Mouse (Mus musculus): ENCODE results near the gene Iqgap3. TPM values are rescaled to one million over a fixed set of nuclear protein-coding genes. Genes with fewer than 3 reads are reported as not detected.
A peak's percentile ranks its signal among the peaks of the same experiment; 100 is the strongest.

The Iqgap3 gene
- polyA plus RNA-seq, 1 experiment from 2014 or later, result 16.8 TPM

- no peaks in the 10 kb centered on the region for H3K27me3 ChIP-seq (replicated peaks; ENCODE audit: control insufficient read depth, insufficient read depth, low read length)
- peak overlapping the region; percentile 65 for H3K9ac ChIP-seq (ENCODE audit: low read depth, low read length)
- H3K9me3 ChIP-seq (ENCODE audit: control insufficient read depth, low read length), result no peaks in the 10 kb centered on the region
- peak overlapping the region; percentile 57 for H3K4me3 ChIP-seq (ENCODE audit: low read depth, low read length)
- ATAC-seq (replicated peaks; ENCODE audit: low FRiP score), result peak; percentile 64
- peaks cover 29% of the 10 kb centered on the region for H3K4me1 ChIP-seq (replicated peaks; ENCODE audit: control insufficient read depth, insufficient read depth, low read length)
- 1% methylated on average over 32 of the region's 32 CpGs for WGBS
- H3K27ac ChIP-seq (ENCODE audit: low read depth, low read length), result peak overlapping the region; percentile 74
- H3K36me3 ChIP-seq (ENCODE audit: control insufficient read depth, insufficient read depth, low read length), result no peaks in the 10 kb centered on the region
- DNase-seq (ENCODE audit: low spot score), result peak; percentile 90
- H3K4me2 ChIP-seq, result peak overlapping the region; percentile 96
Measured at GRCm38 (mm10) chr3:88138336-88139242, 56.8 kb downstream of the Iqgap3 start.

DNA sequence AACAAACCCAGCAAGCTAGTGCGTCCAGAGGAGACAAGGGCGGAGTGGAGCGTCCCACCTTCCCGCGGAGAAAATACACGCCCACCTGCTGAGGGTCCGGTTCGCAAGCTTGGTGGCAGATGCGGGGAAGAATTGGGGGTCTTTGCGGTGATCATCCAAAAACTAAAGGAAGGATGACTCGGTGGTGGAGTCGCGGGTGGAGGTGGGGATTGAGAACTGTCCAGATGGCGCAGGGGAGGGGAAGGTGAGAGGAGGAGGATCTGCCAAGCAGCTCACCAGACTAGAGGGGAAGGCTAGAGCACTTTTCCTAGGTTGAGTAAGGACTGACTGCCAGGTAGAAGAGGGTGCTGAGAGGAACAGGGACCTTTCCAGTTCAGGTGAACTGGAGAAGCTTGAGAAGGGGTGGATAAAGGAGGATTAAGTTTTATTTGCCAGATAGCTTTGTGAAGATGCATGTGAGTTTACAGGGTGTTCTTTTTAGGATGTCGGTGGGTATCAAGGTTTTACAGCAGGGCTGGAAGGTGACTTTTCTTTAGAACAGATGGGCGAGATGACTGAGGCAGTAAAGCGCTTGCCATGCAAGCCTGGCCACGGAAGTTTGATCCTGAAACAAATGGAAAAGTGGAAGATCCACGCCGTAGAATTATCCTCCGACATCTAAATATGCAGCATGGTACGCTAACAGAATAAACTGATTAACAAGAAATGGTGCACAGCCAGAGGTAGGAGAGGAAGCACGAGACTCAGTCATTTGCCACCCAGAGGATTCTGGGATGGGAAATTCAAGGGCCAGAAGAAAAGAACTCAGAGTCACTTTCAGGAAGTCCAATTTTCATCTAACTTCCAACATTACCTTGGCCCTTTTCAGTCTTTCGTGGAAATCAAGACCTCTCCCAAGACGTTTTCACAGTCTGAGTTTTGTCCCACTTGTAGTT lies 57.7 kb downstream of the Iqgap3 start:
- ATAC-seq (replicated peaks; ENCODE audit: low FRiP score) (no peak), DNase-seq (ENCODE audit: low spot score) (no peak)
- H3K9me3 ChIP-seq (ENCODE audit: control insufficient read depth, low read length), result no peaks in the 10 kb centered on the region
- H3K4me3 ChIP-seq (ENCODE audit: low read depth, low read length), result peak overlapping the region; percentile 57
- H3K27me3 ChIP-seq (replicated peaks; ENCODE audit: control insufficient read depth, insufficient read depth, low read length), result no peaks in the 10 kb centered on the region
- no peaks in the 10 kb centered on the region for H3K36me3 ChIP-seq (ENCODE audit: control insufficient read depth, insufficient read depth, low read length)
- H3K4me1 ChIP-seq (replicated peaks; ENCODE audit: control insufficient read depth, insufficient read depth, low read length), result peaks cover 34% of the 10 kb centered on the region
- peak overlapping the region; percentile 96 for H3K4me2 ChIP-seq
- 20% methylated on average over 25 of the region's 25 CpGs for WGBS
- H3K9ac ChIP-seq (ENCODE audit: low read depth, low read length), result peak overlapping the region; percentile 65
- peak overlapping the region; percentile 95; the same call in 1 of the 2 replicates for H3K27ac ChIP-seq (ENCODE audit: low read depth, low read length)

- Histone ChIP-seq H3K36me3 (ENCODE audit: control insufficient read depth, insufficient read depth, low read length) (no peaks in the 10 kb centered on the region), H3K27ac (ENCODE audit: low read depth, low read length) (peak overlapping the region; percentile 95), H3K27me3 (replicated peaks; ENCODE audit: control insufficient read depth, insufficient read depth, low read length) (no peaks in the 10 kb centered on the region), H3K9ac (ENCODE audit: low read depth, low read length) (peak overlapping the region; percentile 95; the same call in 1 of the 2 replicates), H3K4me1 (replicated peaks; ENCODE audit: control insufficient read depth, insufficient read depth, low read length) (peaks cover 43% of the 10 kb centered on the region), H3K4me2 (peak overlapping the region; percentile 96), H3K9me3 (ENCODE audit: control insufficient read depth, low read length) (no peaks in the 10 kb centered on the region), H3K4me3 (ENCODE audit: low read depth, low read length) (no peak overlapping the region)
- 29% methylated on average over 11 of the region's 11 CpGs for WGBS
- ATAC-seq (replicated peaks; ENCODE audit: low FRiP score), result no peak
- DNase-seq (ENCODE audit: low spot score), result no peak
Measured at GRCm38 (mm10) chr3:88140178-88140902, 58.6 kb downstream of the Iqgap3 start.

DNA sequence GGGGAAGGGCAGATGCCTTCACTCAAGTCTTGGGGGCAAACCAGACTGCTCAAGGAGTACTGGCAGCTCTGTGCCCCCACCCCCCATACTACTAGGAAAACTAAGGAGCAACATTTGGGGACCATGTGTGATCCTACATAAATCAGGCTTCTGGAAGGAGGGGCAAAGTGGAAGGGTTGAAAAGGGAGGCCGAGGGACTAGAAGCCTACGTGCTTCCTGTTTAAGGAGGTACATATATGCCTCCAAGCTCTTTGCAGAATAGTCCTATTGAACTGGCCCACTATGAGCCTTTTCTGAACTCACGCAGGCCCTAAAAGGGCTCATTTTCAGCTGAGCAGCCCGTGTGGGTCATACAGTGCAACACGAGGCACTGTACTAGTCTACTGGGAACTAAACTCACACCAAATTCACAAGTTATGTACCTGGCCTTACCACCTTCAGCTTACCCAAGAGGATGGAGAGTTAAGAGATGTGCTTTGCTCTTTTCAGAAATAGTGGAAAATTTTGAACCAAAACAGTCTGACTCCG lies 59.2 kb downstream of the Iqgap3 start:
- H3K27me3 ChIP-seq (replicated peaks; ENCODE audit: control insufficient read depth, insufficient read depth, low read length), result no peaks in the 10 kb centered on the region
- H3K4me3 ChIP-seq (ENCODE audit: low read depth, low read length), result peak overlapping the region; percentile 89
- ATAC-seq (replicated peaks; ENCODE audit: low FRiP score) (no peak), DNase-seq (ENCODE audit: low spot score) (no peak)
- H3K4me1 ChIP-seq (replicated peaks; ENCODE audit: control insufficient read depth, insufficient read depth, low read length), result peaks cover 49% of the 10 kb centered on the region
- peak overlapping the region; percentile 95 for H3K9ac ChIP-seq (ENCODE audit: low read depth, low read length)
- peak overlapping the region; percentile 95 for H3K27ac ChIP-seq (ENCODE audit: low read depth, low read length)
- no peaks in the 10 kb centered on the region for H3K9me3 ChIP-seq (ENCODE audit: control insufficient read depth, low read length)
- peak overlapping the region; percentile 96 for H3K4me2 ChIP-seq
- no peaks in the 10 kb centered on the region for H3K36me3 ChIP-seq (ENCODE audit: control insufficient read depth, insufficient read depth, low read length)
- WGBS, result 47% methylated on average over 6 of the region's 6 CpGs

- peak overlapping the region; percentile 95 for H3K9ac ChIP-seq (ENCODE audit: low read depth, low read length)
- no peaks in the 10 kb centered on the region for H3K9me3 ChIP-seq (ENCODE audit: control insufficient read depth, low read length)
- no peaks in the 10 kb centered on the region for H3K27me3 ChIP-seq (replicated peaks; ENCODE audit: control insufficient read depth, insufficient read depth, low read length)
- H3K4me1 ChIP-seq (replicated peaks; ENCODE audit: control insufficient read depth, insufficient read depth, low read length), result peaks cover 53% of the 10 kb centered on the region
- 9% methylated on average over 9 of the region's 9 CpGs for WGBS
- no peaks in the 10 kb centered on the region for H3K36me3 ChIP-seq (ENCODE audit: control insufficient read depth, insufficient read depth, low read length)
- H3K4me3 ChIP-seq (ENCODE audit: low read depth, low read length), result peak overlapping the region; percentile 89
- ATAC-seq (replicated peaks; ENCODE audit: low FRiP score), result no peak
- DNase-seq (ENCODE audit: low spot score), result no peak
- H3K4me2 ChIP-seq, result peak overlapping the region; percentile 96
- peak overlapping the region; percentile 95 for H3K27ac ChIP-seq (ENCODE audit: low read depth, low read length)
Measured at GRCm38 (mm10) chr3:88141439-88141786, 59.6 kb downstream of the Iqgap3 start.

DNA sequence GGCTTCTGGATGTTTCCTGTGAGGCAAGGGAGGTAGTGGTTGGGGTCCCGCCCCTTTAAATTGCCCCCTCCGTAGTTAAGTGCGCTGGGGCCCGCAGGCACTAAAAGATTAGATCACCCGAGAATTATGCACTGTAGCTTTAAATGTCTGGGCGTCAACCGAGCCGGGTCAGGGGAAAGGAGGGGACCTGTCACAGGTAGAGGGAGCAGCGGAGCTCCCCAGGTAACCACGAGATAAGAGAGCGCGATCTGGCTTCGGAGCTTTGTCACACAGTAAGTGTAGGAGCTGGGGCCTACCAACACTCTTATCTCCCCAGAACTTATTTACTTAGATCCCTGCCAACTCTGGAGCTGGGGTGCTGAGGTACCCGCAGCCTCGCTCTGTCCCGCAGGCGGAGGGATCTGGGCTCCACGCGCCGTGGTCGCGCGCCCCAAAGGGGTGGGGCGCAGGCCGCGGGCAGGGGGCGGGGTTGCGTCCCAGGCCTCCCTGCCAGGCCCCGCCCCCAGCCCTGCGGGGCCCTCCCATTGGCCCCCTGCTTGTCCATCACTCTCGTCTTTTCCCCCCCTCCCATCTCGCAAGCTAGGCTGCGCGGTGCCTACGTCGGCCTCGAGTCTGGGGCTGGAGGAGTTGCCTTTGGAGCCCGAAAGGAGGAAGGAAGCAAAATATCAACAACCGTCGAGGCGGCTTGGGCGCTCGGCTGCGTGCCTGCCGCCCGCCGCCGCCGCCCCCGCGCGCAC lies 60.2 kb downstream of the Iqgap3 start, which contains the start of gene Mef2d:
TSS of gene Mef2d (plus strand) at position 586 of the 737 bp plus-strand sequence.
- no peaks in the 10 kb centered on the region for H3K27me3 ChIP-seq (replicated peaks; ENCODE audit: control insufficient read depth, insufficient read depth, low read length)
- H3K4me3 ChIP-seq (ENCODE audit: low read depth, low read length), result peak within 1 kb of the TSS; percentile 89
- H3K4me2 ChIP-seq, result peak within 1 kb of the TSS; percentile 96
- peaks cover 58% of the 10 kb centered on the region for H3K4me1 ChIP-seq (replicated peaks; ENCODE audit: control insufficient read depth, insufficient read depth, low read length)
- peak within 1 kb of the TSS; percentile 95 for H3K9ac ChIP-seq (ENCODE audit: low read depth, low read length)
- ATAC-seq (replicated peaks; ENCODE audit: low FRiP score) (peak; percentile 84), DNase-seq (ENCODE audit: low spot score) (peak; percentile 94)
- peak within 1 kb of the TSS; percentile 95 for H3K27ac ChIP-seq (ENCODE audit: low read depth, low read length)
- WGBS, result under 1% methylated on average over 44 of the region's 52 CpGs
- no peaks in the 10 kb centered on the region for H3K36me3 ChIP-seq (ENCODE audit: control insufficient read depth, insufficient read depth, low read length)
- no peaks in the 10 kb centered on the region for H3K9me3 ChIP-seq (ENCODE audit: control insufficient read depth, low read length)

GRCm38 (mm10) chr3:88142546-88142915 lies 60.8 kb downstream of the Iqgap3 start:
- no peaks in the 10 kb centered on the region for H3K9me3 ChIP-seq (ENCODE audit: control insufficient read depth, low read length)
- ATAC-seq (replicated peaks; ENCODE audit: low FRiP score), result peak; percentile 35
- peak overlapping the region; percentile 96 for H3K4me2 ChIP-seq
- peak overlapping the region; percentile 89 for H3K4me3 ChIP-seq (ENCODE audit: low read depth, low read length)
- peak overlapping the region; percentile 95 for H3K9ac ChIP-seq (ENCODE audit: low read depth, low read length)
- WGBS, result under 1% methylated on average over 56 of the region's 57 CpGs
- no peaks in the 10 kb centered on the region for H3K36me3 ChIP-seq (ENCODE audit: control insufficient read depth, insufficient read depth, low read length)
- no peak for DNase-seq (ENCODE audit: low spot score)
- no peaks in the 10 kb centered on the region for H3K27me3 ChIP-seq (replicated peaks; ENCODE audit: control insufficient read depth, insufficient read depth, low read length)
- H3K4me1 ChIP-seq (replicated peaks; ENCODE audit: control insufficient read depth, insufficient read depth, low read length), result peaks cover 61% of the 10 kb centered on the region
- peak overlapping the region; percentile 95 for H3K27ac ChIP-seq (ENCODE audit: low read depth, low read length)
